Mouse (Mus musculus) cerebellum, adult 18-20 months (tissue): ENCODE data around the gene Kcne3.

Source experiments
- DNase-seq, 2 experiments: peaks; one replicate each; pipeline ENCODE4 v3.0.0; 2021

The Kcne3 gene

GRCm38 (mm10) chr7:100182388-100182787 lies 6.1 kb downstream of the Kcne3 start:
- DNase-seq: no peak

- DNase-seq: peak; percentile 54 to 59
Observed at GRCm38 (mm10) chr7:100187601-100188000, 11.3 kb downstream of the Kcne3 start.

GRCm38 (mm10) chr7:100190167-100190566 lies 13.9 kb downstream of the Kcne3 start:
- no peak for DNase-seq

- DNase-seq: peak; percentile 74 to 79
Observed at GRCm38 (mm10) chr7:100190778-100191177, 14.5 kb downstream of the Kcne3 start.

- no peak for DNase-seq
Observed at GRCm38 (mm10) chr7:100201191-100201590, 24.9 kb downstream of the Kcne3 start.

GRCm38 (mm10) chr7:100203616-100204015 lies 27.3 kb downstream of the Kcne3 start:
- no peak for DNase-seq

GRCm38 (mm10) chr7:100204871-100205270 lies 28.6 kb downstream of the Kcne3 start:
- no peak for DNase-seq

GRCm38 (mm10) chr7:100206144-100206543 lies 29.8 kb downstream of the Kcne3 start:
- no peak for DNase-seq

- no peak for DNase-seq
Observed at GRCm38 (mm10) chr7:100207886-100208285, 31.6 kb downstream of the Kcne3 start.

GRCm38 (mm10) chr7:100214310-100214709 lies 38.0 kb downstream of the Kcne3 start:
- peak; percentile 15 to 33 for DNase-seq

- peak; percentile 77 for DNase-seq
Observed at GRCm38 (mm10) chr7:100215116-100215732, 38.9 kb downstream of the Kcne3 start.

GRCm38 (mm10) chr7:100215976-100216375 lies 39.7 kb downstream of the Kcne3 start:
- DNase-seq: peak in 1 of 2 experiments; percentile 51

- peak in 1 of 2 experiments; percentile 17 for DNase-seq
Observed at GRCm38 (mm10) chr7:100216601-100217565, 40.6 kb downstream of the Kcne3 start.

- peak; percentile 98 to 100 for DNase-seq
Observed at GRCm38 (mm10) chr7:100227158-100227875, 51.0 kb downstream of the Kcne3 start, which contains the start of gene Pgm2l1. Pgm2l1 (plus strand) TSS chr7:100227394.

- peak; percentile 47 to 58 for DNase-seq
Observed at GRCm38 (mm10) chr7:100227896-100228525, 51.7 kb downstream of the Kcne3 start.

- no peak for DNase-seq
Observed at GRCm38 (mm10) chr7:100228957-100229356, 52.7 kb downstream of the Kcne3 start.

GRCm38 (mm10) chr7:100230646-100231045 lies 54.3 kb downstream of the Kcne3 start:
- DNase-seq: no peak

- peak; percentile 23 to 32 for DNase-seq
Observed at GRCm38 (mm10) chr7:100231661-100232060, 55.4 kb downstream of the Kcne3 start.

GRCm38 (mm10) chr7:100233681-100234080 lies 57.4 kb downstream of the Kcne3 start:
- no peak for DNase-seq
